Comparison of ENCODE assay signal across 22 mouse cellular contexts in genomic region chr5:92872991-92873390, GRCm38 (mm10).
DNase-seq lines count a peak whose midpoint lies in the region; ATAC-seq and TF ChIP-seq lines count a peak whose summit lies in the region.
"Had no signal": no experiment of that assay in that cellular context is flagged by ENCODE, and none has a peak within 500 bp of the region (broad histone marks: within the 10 kb centered on the region; RNA-seq: fewer than 3 reads in every experiment).

No protein-coding gene starts in this region.

- H3K4me2 ChIP-seq in lung, postnatal 0 days (replicated peaks; ENCODE audit: low read depth, low read length): no peak overlapping the region
- H3K4me2 ChIP-seq in forebrain, embryonic 13.5 days: no peak overlapping the region
- no peak overlapping the region for H3K4me2 ChIP-seq in hindbrain, postnatal 0 days (ENCODE audit: low read depth, low read length)
- H3K4me2 ChIP-seq: embryonic facial prominence, embryonic 12.5 days; heart, embryonic 13.5 days; hindbrain, embryonic 15.5 days had no signal

- H3K4me1 ChIP-seq in lung, postnatal 0 days (ENCODE audit: insufficient read depth, low read depth, low read length): no peaks in the 10 kb centered on the region
- no peaks in the 10 kb centered on the region for H3K4me1 ChIP-seq in forebrain, embryonic 13.5 days
- H3K4me1 ChIP-seq in hindbrain, postnatal 0 days (ENCODE audit: insufficient read depth, low read length): no peaks in the 10 kb centered on the region
- H3K4me1 ChIP-seq: embryonic facial prominence, embryonic 12.5 days; hindbrain, embryonic 15.5 days had no signal

- no peak for TF ChIP-seq CTCF in lung, postnatal 0 days (IDR thresholded peaks at IDR 0.05)
- TF ChIP-seq CTCF in hindbrain, postnatal 0 days (IDR thresholded peaks at IDR 0.05; ENCODE audit: low read depth): no peak

- H3K27me3 ChIP-seq in lung, postnatal 0 days (replicated peaks; ENCODE audit: insufficient read depth, low read length): no peaks in the 10 kb centered on the region
- no peaks in the 10 kb centered on the region for H3K27me3 ChIP-seq in forebrain, embryonic 13.5 days
- H3K27me3 ChIP-seq in hindbrain, postnatal 0 days (ENCODE audit: insufficient read depth, low read length): no peaks in the 10 kb centered on the region
- H3K27me3 ChIP-seq: embryonic facial prominence, embryonic 12.5 days; heart, embryonic 13.5 days; hindbrain, embryonic 15.5 days had no signal

- no peak overlapping the region for H3K4me3 ChIP-seq in lung, postnatal 0 days (ENCODE audit: low read depth, low read length)
- H3K4me3 ChIP-seq in forebrain, embryonic 13.5 days: no peak overlapping the region
- H3K4me3 ChIP-seq in hindbrain, postnatal 0 days (ENCODE audit: low read length): no peak overlapping the region
- H3K4me3 ChIP-seq: embryonic facial prominence, embryonic 12.5 days; heart, embryonic 13.5 days; hindbrain, embryonic 15.5 days had no signal

- peak; percentile 64 for ATAC-seq in lung, postnatal 0 days
- no peak for ATAC-seq in forebrain, embryonic 13.5 days
- no peak for ATAC-seq in hindbrain, postnatal 0 days
- ATAC-seq: CD4-positive, CD25-positive, alpha-beta regulatory T cell, adult 4 months; forebrain, embryonic 14.5 days; inflammation-experienced regulatory T-cells, adult 6 months had no signal

- H3K36me3 ChIP-seq in lung, postnatal 0 days (ENCODE audit: insufficient read depth, low read length): no peaks in the 10 kb centered on the region
- no peaks in the 10 kb centered on the region for H3K36me3 ChIP-seq in forebrain, embryonic 13.5 days (ENCODE audit: poor library complexity, severe bottlenecking)
- no peaks in the 10 kb centered on the region for H3K36me3 ChIP-seq in hindbrain, postnatal 0 days (ENCODE audit: insufficient read depth, low read length)
- H3K36me3 ChIP-seq: embryonic facial prominence, embryonic 12.5 days; G1E; heart, embryonic 13.5 days; hindbrain, embryonic 15.5 days had no signal

- H3K9me3 ChIP-seq in lung, postnatal 0 days (ENCODE audit: low read length): no peaks in the 10 kb centered on the region
- H3K9me3 ChIP-seq in forebrain, embryonic 13.5 days (replicated peaks): no peaks in the 10 kb centered on the region
- H3K9me3 ChIP-seq in hindbrain, postnatal 0 days (ENCODE audit: low read length): 0 out of 2 replicates have a peak, but pooled peaks cover 2% of the 10 kb centered on the region
- H3K9me3 ChIP-seq: embryonic facial prominence, embryonic 12.5 days; G1E; heart, embryonic 13.5 days; hindbrain, embryonic 15.5 days had no signal

- no peak overlapping the region for H3K27ac ChIP-seq in lung, postnatal 0 days (ENCODE audit: low read length)
- no peak overlapping the region for H3K27ac ChIP-seq in forebrain, embryonic 13.5 days
- no peak overlapping the region for H3K27ac ChIP-seq in hindbrain, postnatal 0 days
- H3K27ac ChIP-seq: embryonic facial prominence, embryonic 12.5 days; heart, embryonic 13.5 days; hindbrain, embryonic 15.5 days had no signal

- TF ChIP-seq EP300 in lung, postnatal 0 days (IDR thresholded peaks at IDR 0.05): no peak

- peak; percentile 70 for DNase-seq in gastrocnemius, adult 18-20 months (ENCODE audit: low spot score)
- DNase-seq in gastrocnemius, postnatal 4 days (ENCODE audit: low spot score in 2 of 2): no peak
- peak; percentile 12 to 19 for DNase-seq in gastrocnemius, adult 8-10 months (ENCODE audit: low spot score in 2 of 2)
- DNase-seq in lung, postnatal 0 days (ENCODE audit: low spot score): no peak
- DNase-seq in lung, postnatal 36 days: peak; percentile 67
- no peak for DNase-seq in cerebellum, adult 8-10 months
- no peak for DNase-seq in hindbrain, postnatal 0 days (ENCODE audit: low spot score)
- DNase-seq: adrenal gland, adult 8-10 months; B cell, adult 2 months; cerebellum, adult 11 months; cerebellum, adult 9-10 months; cerebellum, postnatal 25 days; heart, adult 11 months; heart, postnatal 36 days had no signal

- 56% methylated on average over 2 of the region's 2 CpGs for WGBS in lung, postnatal 0 days
- WGBS in forebrain, embryonic 13.5 days: 83% methylated on average over 2 of the region's 2 CpGs
- 96% methylated on average over 2 of the region's 2 CpGs for WGBS in hindbrain, postnatal 0 days

- H3K9ac ChIP-seq in lung, postnatal 0 days (replicated peaks; ENCODE audit: low read depth): no peak overlapping the region
- no peak overlapping the region for H3K9ac ChIP-seq in forebrain, embryonic 13.5 days
- no peak overlapping the region for H3K9ac ChIP-seq in hindbrain, postnatal 0 days (replicated peaks; ENCODE audit: low read length)
- H3K9ac ChIP-seq: embryonic facial prominence, embryonic 12.5 days; heart, embryonic 13.5 days; hindbrain, embryonic 15.5 days had no signal

Comparison
In these comparisons a context has a peak if more than half of its experiments do, and no peak if none do; other contexts are left out.
1. DNase-seq: peak in gastrocnemius, adult 18-20 months (single experiment), gastrocnemius, adult 8-10 months (2 of 2) and lung, postnatal 36 days (single experiment); none in gastrocnemius, postnatal 4 days (0 of 2), lung, postnatal 0 days (single experiment), cerebellum, adult 8-10 months (single experiment) and hindbrain, postnatal 0 days (single experiment).